In the genomic region with DNA sequence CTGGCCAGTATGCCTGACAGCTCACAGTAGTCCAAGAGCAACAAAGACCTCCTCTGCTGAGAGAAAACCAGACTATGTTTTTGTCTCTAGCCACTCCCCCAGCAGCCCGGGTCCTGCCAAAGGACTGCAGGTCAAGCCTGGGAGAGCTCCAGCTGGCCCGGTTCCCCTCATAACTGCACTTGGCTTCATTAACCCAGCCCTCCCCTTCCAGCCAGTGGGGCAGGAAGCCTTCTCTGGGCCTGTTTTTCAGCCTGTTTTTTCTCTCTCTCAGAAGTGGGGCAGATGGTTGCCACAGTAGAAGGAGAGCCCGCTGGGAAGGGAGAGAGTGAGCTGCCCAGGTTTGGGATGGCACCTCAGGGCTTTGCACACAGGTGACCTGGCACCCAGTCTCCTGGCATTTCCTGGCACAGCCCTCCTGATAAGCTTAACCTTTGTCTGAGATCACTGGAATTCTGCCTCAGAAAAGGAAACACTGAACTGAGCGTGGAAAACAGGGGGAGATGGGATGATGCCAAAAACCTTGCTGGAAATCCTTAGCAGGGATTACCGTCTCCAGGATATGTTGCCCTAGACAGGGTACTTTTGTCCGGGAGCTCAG, we compare ENCODE assay signal across 8 mouse cellular contexts.
DNase-seq lines count a peak whose midpoint lies in the region; ATAC-seq and TF ChIP-seq lines count a peak whose summit lies in the region.

No protein-coding gene starts in this region.

- ATAC-seq in lung, postnatal 0 days: peak; percentile 80

- no peaks in the 10 kb centered on the region for H3K36me3 ChIP-seq in lung, postnatal 0 days (ENCODE audit: insufficient read depth, low read length)

- H3K9ac ChIP-seq in lung, postnatal 0 days (replicated peaks; ENCODE audit: low read depth): no peak overlapping the region

- H3K4me2 ChIP-seq in lung, postnatal 0 days (replicated peaks; ENCODE audit: low read depth, low read length): no peak overlapping the region

- H3K4me1 ChIP-seq in lung, postnatal 0 days (ENCODE audit: insufficient read depth, low read depth, low read length): peaks cover 11% of the 10 kb centered on the region; the same call in 1 of the 2 replicates

- no peak overlapping the region for H3K4me3 ChIP-seq in layer of hippocampus, adult 2 months
- no peak overlapping the region for H3K4me3 ChIP-seq in lung, postnatal 0 days (ENCODE audit: low read depth, low read length)

- H3K27ac ChIP-seq in layer of hippocampus, adult 2 months: peak overlapping the region; percentile 78
- H3K27ac ChIP-seq in lung, postnatal 0 days (ENCODE audit: low read length): peak overlapping the region; percentile 39

- no peak for TF ChIP-seq EP300 in lung, postnatal 0 days (IDR thresholded peaks at IDR 0.05)

- no peaks in the 10 kb centered on the region for H3K9me3 ChIP-seq in lung, postnatal 0 days (ENCODE audit: low read length)

- H3K27me3 ChIP-seq in lung, postnatal 0 days (replicated peaks; ENCODE audit: insufficient read depth, low read length): no peaks in the 10 kb centered on the region

- DNase-seq in Muller cell, postnatal 12 days (ENCODE audit: inconsistent ontology term): peak; percentile 97
- DNase-seq in cerebellum, adult 11 months: peak; percentile 95
- DNase-seq in frontal cortex, adult 2 months (ENCODE audit: extremely low spot score in 1 of 2, low spot score in 1 of 2): peak; percentile 41 to 61
- DNase-seq in heart, postnatal 14 days: peak; percentile 89 to 94
- DNase-seq in layer of hippocampus, adult 2 months (ENCODE audit: low spot score in 2 of 2): peak; percentile 70 to 72
- peak; percentile 71 for DNase-seq in lung, postnatal 0 days (ENCODE audit: low spot score)
- peak; percentile 73 for DNase-seq in right cerebral cortex, postnatal 4 days
- DNase-seq in thymus, postnatal 4 days: no peak

- no peak for TF ChIP-seq CTCF in layer of hippocampus, adult 2 months (conservative IDR thresholded peaks at IDR 0.05)
- TF ChIP-seq CTCF in lung, postnatal 0 days (IDR thresholded peaks at IDR 0.05): no peak

- WGBS in lung, postnatal 0 days: 19% methylated on average over 6 of the region's 6 CpGs

- intact Hi-C loops in heart, postnatal 14 days (cut with DNase I): loop anchor here (5.0 kb wide), 4 partner anchors 65 to 190 kb away; partner anchors contain the start of gene Plxna4
